Mouse (Mus musculus) forebrain, embryonic 14.5 days (tissue): ENCODE measurements around the gene Sarnp. TPM values are rescaled to one million over a fixed set of nuclear protein-coding genes. Genes with fewer than 3 reads are reported as not detected.

Source experiments
- ATAC-seq: fragments of 200-750 bp; cut with Nextera tagmentation; 2 replicates; pipeline ENCODE4 v1.8.0; 2017; ENCODE audit warnings: mild to moderate bottlenecking, moderate library complexity
- DNase-seq: peaks from one replicate; pipeline ENCODE4 v3.0.0-alpha.2; 2015; ENCODE audit warnings: low spot score
- H3K27ac ChIP-seq: fragments of 300-500 bp; sonication (generic); 2 replicates; pipeline ENCODE4 v1.5.1; 2014; ENCODE audit warnings: low read depth, mild to moderate bottlenecking, control low read depth, low read length, moderate library complexity
- H3K27me3 ChIP-seq: fragments of 300-500 bp; sonication (generic); replicated peaks from 2 replicates; pipeline ENCODE4 v1.6.1; 2014; ENCODE audit warnings: low read length, control low read depth, mixed read lengths; ENCODE audit not compliant: control insufficient read depth, insufficient read depth
- H3K36me3 ChIP-seq: fragments of 300-500 bp; sonication (generic); 2 replicates; pipeline ENCODE4 v1.6.1; 2014; ENCODE audit warnings: low read length, control low read depth; ENCODE audit not compliant: control insufficient read depth, insufficient read depth
- H3K4me1 ChIP-seq: fragments of 300-500 bp; sonication (generic); 2 replicates; pipeline ENCODE4 v1.6.1; 2014; ENCODE audit warnings: antibody characterized with exemption, low read length, control low read depth; ENCODE audit not compliant: control insufficient read depth, insufficient read depth
- H3K4me2 ChIP-seq: fragments of 300-500 bp; sonication (generic); 2 replicates; pipeline ENCODE4 v1.6.1; 2014; ENCODE audit warnings: mild to moderate bottlenecking, control low read depth, low read length
- H3K4me3 ChIP-seq: fragments of 300-500 bp; sonication (generic); 2 replicates; pipeline ENCODE4 v1.5.1; 2014; ENCODE audit warnings: low read depth, low read length, control low read depth
- H3K9ac ChIP-seq: fragments of 300-500 bp; sonication (generic); 2 replicates; pipeline ENCODE4 v1.6.1; 2014; ENCODE audit warnings: mild to moderate bottlenecking, low read length, control low read depth, moderate library complexity
- H3K9me3 ChIP-seq: fragments of 300-500 bp; sonication (generic); replicated peaks from 2 replicates; pipeline ENCODE4 v1.6.1; 2016; ENCODE audit warnings: low read length, control low read depth, mixed read lengths; ENCODE audit not compliant: control insufficient read depth
- WGBS: fragments of 180-500 bp; shearing (Covaris S2); extraction: QIAGEN DNeasy Blood & Tissue Kit; methylation state at CpG from one replicate; pipeline ENCODE4 v1.1.7; 2014; 5-methylcytosine and 5-hydroxymethylcytosine counted together
- polyA plus RNA-seq: library from polyadenylated mRNA; unstranded; fragments of >200 nt; fragmentation: Nextera tagmentation; extraction: Ambion mirVana; gene quantifications from 2 replicates; pipeline ENCODE4 v1.2.1, GENCODE M21; 2014

Gene Sarnp
- polyA plus RNA-seq, 1 experiment from 2014 or later, result 218 TPM

DNA sequence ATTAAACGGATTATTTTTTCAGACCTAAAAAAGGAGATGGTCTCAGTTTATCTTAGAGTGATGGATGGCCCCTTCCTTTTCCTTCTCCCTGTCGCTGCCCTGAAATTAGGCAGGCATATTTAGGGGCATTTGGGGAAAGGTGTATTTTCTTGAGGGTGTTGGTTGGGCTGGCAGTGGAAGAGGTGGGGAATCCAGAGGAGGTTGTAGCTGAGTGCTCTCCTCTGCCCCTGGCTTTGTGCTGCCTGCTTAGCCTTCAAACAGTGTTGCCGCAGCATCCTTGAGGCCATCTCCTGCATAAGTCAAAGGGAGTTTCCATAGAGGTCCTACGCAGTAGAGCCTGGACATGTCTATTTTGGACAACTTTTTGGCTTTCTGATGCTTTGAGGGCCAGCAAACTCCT, 95.7 kb downstream of the Sarnp start:
- no peak overlapping the region for H3K27ac ChIP-seq
- WGBS, result 83% methylated on average over 4 of the region's 4 CpGs

DNA sequence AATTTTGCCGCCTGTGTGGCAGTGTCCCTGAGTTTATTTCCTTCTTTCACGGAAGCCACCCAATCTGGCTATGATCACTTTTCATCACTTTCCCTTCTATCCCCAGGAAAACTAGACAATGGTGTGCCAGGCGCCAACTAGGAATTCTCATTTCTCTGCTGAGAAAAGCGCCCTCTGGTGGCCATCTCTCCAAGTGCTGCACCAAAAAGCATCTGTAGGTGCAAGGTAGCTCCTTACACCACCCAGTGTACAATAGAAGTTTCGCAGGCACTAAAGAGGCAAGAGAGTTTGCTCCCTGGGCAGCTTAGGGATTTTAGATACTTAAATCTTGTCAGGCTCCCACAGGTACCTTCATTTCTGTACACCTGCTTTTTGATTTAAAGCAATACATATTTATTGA, 96.1 kb downstream of the Sarnp start:
- Histone ChIP-seq H3K4me3 (no peak overlapping the region), H3K4me2 (no peak overlapping the region), H3K9me3 (no peaks in the 10 kb centered on the region), H3K36me3 (peaks cover 13% of the 10 kb centered on the region; the same call in 1 of the 2 replicates), H3K27me3 (no peaks in the 10 kb centered on the region; the same call in 1 of the 2 replicates), H3K9ac (no peak overlapping the region), H3K4me1 (no peaks in the 10 kb centered on the region), H3K27ac (no peak overlapping the region)
- 4% methylated on average over 5 of the region's 5 CpGs for WGBS
- DNase-seq, result peak; percentile 94
- peak; percentile 50 for ATAC-seq

More for the DNA sequence above, 95.7 kb downstream of the Sarnp start:
- no peaks in the 10 kb centered on the region for H3K4me1 ChIP-seq
- H3K36me3 ChIP-seq, result peaks cover 9% of the 10 kb centered on the region; the same call in 1 of the 2 replicates
- ATAC-seq (no peak), DNase-seq (no peak)
- H3K9me3 ChIP-seq, result no peaks in the 10 kb centered on the region
- H3K4me2 ChIP-seq, result no peak overlapping the region
- no peaks in the 10 kb centered on the region; the same call in 1 of the 2 replicates for H3K27me3 ChIP-seq
- H3K4me3 ChIP-seq, result no peak overlapping the region
- no peak overlapping the region for H3K9ac ChIP-seq

DNA sequence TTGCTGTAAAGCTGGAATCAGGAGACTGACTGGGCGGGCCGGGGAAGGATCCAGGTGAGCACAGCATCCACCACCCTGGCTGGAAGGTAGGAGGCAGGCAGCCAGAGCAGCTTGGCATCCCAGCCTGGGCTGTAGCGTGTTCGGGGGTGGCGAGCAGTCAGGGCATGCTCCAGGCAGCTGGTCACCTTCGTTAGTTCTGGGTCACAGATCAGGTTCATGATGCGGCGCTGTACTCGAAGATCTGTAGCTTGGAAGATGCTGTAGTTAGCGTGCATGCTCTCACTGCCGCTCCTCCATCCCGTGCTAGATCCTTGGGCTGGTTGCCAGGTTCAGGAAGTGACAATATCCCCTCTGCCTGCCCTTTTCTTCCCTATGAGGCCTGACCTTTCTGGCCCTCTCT, 96.6 kb downstream of the Sarnp start:
- H3K4me2 ChIP-seq, result no peak overlapping the region
- H3K27ac ChIP-seq, result no peak overlapping the region
- H3K4me3 ChIP-seq, result no peak overlapping the region
- 85% methylated on average over 12 of the region's 12 CpGs for WGBS
- ATAC-seq (peak; percentile 3; the same call in 1 of the 2 replicates), DNase-seq (no peak)
- H3K9me3 ChIP-seq, result no peaks in the 10 kb centered on the region
- H3K27me3 ChIP-seq, result no peaks in the 10 kb centered on the region; the same call in 1 of the 2 replicates
- no peaks in the 10 kb centered on the region for H3K4me1 ChIP-seq
- no peak overlapping the region for H3K9ac ChIP-seq
- peaks cover 13% of the 10 kb centered on the region; the same call in 1 of the 2 replicates for H3K36me3 ChIP-seq

DNA sequence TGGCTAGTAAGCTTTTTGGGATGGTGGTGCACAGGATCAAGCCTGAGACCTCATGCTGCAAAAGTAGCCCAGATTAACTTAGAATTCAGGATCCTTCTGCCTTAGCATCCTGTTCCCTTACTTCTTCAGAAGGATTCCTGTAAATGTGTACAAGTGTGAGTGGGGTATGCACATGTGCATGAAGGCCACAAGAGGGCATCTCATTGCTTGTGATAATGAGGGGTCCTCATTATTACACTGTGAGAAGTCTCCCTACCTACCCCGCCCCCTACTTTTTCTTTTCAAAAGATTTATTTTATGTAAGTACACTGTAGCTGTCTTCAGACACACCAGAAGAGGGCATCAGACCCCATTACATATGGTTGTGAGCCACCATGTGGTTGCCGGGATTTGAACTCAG, 98.4 kb downstream of the Sarnp start:
- no peak for DNase-seq
- WGBS, result 98% methylated on average over 2 of the region's 2 CpGs

DNA sequence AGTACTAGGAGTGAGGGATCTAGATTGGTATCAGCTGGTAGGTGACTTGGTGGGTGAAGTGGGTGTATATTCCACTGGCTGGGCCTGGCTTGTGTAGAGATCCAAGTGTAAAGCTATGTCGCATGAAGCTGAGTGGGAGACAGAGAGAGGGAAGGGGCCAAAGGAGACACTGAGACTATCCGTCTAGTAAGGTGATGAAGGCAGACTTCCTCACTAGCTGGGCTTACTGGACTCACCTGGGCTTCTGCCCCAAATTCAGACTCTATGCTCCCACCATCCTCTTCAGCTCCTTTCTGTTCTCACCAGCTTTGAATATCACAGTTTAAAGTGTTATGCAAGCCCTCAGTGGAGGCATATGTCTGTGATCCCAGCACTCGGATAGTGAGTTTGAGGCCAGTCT, 99.5 kb downstream of the Sarnp start:
- H3K4me2 ChIP-seq, result no peak overlapping the region
- H3K4me1 ChIP-seq, result no peaks in the 10 kb centered on the region; the same call in 1 of the 2 replicates
- no peak for DNase-seq
- no peaks in the 10 kb centered on the region for H3K27me3 ChIP-seq
- H3K27ac ChIP-seq, result no peak overlapping the region
- no peak for ATAC-seq
- peaks cover 13% of the 10 kb centered on the region; the same call in 1 of the 2 replicates for H3K36me3 ChIP-seq
- WGBS, result 89% methylated on average over 3 of the region's 3 CpGs
- H3K9ac ChIP-seq, result no peak overlapping the region
- H3K4me3 ChIP-seq, result no peak overlapping the region
- H3K9me3 ChIP-seq, result no peaks in the 10 kb centered on the region

More for the DNA sequence above, 98.4 kb downstream of the Sarnp start:
- Histone ChIP-seq H3K27ac (no peak overlapping the region), H3K9ac (no peak overlapping the region), H3K9me3 (no peaks in the 10 kb centered on the region), H3K36me3 (peaks cover 13% of the 10 kb centered on the region; the same call in 1 of the 2 replicates), H3K4me1 (no peaks in the 10 kb centered on the region), H3K27me3 (no peaks in the 10 kb centered on the region), H3K4me2 (no peak overlapping the region), H3K4me3 (no peak overlapping the region)
- ATAC-seq, result no peak

DNA sequence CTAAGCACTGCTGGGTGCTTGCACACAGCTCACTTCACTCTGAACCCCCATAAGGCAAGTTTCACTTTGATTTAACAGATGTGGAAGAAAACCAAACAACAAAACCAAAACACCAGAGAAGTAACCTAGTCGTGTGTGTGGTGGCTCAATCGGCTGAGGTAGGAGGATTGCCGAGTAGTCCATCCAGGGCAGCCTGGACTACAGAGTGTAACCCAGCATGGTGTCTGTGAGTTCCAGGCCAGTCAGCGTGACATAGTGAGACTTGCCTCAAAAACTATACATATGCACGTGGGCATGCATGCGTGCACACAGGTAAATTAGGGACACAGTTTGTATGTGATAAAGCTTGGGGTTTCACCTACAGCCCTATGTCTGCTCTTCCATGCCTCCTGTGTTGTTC, 100.3 kb downstream of the Sarnp start:
- 94% methylated on average over 6 of the region's 6 CpGs for WGBS
- Histone ChIP-seq H3K36me3 (peaks cover 13% of the 10 kb centered on the region; the same call in 1 of the 2 replicates), H3K27me3 (no peaks in the 10 kb centered on the region), H3K4me1 (peaks cover 7% of the 10 kb centered on the region), H3K27ac (no peak overlapping the region), H3K9me3 (no peaks in the 10 kb centered on the region), H3K9ac (no peak overlapping the region), H3K4me3 (no peak overlapping the region), H3K4me2 (no peak overlapping the region)
- ATAC-seq (no peak), DNase-seq (no peak)

DNA sequence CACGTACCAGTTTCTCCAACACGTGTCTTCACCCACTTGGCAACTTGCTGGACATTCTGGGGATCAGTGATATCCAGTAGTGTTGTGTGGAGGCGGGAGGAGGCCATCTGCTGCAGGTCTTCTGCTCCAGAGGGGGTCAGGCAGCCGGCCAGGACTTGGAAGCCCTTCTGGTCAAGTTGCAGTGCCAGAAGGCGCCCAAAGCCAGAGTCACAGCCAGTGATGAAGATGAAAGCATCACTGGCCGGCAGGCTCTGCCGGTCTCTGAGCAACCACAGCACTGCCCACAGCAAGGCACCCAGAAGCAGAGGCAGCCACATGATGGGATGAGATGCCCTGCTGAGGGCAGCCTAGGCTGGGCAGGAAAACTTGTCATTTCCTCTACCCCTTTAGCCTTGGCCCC, 101.1 kb downstream of the Sarnp start:
- Histone ChIP-seq H3K4me2 (no peak overlapping the region), H3K27ac (no peak overlapping the region), H3K4me1 (peaks cover 11% of the 10 kb centered on the region), H3K4me3 (no peak overlapping the region), H3K9ac (no peak overlapping the region), H3K27me3 (no peaks in the 10 kb centered on the region), H3K36me3 (peaks cover 13% of the 10 kb centered on the region; the same call in 1 of the 2 replicates), H3K9me3 (no peaks in the 10 kb centered on the region)
- 81% methylated on average over 7 of the region's 7 CpGs for WGBS
- DNase-seq (no peak), ATAC-seq (no peak)

DNA sequence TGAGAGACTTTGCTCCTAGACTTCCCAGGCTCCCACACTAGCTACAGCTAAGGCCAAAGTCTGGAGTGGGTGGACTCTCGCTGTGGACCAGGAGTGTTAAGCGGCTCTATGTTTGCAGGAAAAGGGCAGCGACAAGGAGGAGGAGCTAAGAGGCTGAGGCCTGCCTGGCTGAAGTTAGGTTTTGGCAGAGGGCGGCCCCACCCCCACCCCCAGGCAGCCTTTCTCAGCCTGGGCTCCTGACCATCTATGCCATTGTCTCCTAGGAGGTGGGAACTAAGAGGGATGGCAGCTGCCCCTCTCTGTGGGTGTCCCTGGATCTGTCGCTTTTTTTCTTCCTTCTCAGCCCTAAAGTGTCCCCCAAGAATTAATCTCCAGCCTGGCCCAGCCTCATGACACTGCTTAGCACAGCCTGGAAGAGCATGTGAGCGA, 102.1 kb downstream of the Sarnp start:
- DNase-seq (no peak), ATAC-seq (no peak)
- H3K27ac ChIP-seq, result no peak overlapping the region
- H3K9ac ChIP-seq, result no peak overlapping the region
- H3K4me3 ChIP-seq, result no peak overlapping the region
- peaks cover 15% of the 10 kb centered on the region for H3K4me1 ChIP-seq
- no peaks in the 10 kb centered on the region for H3K9me3 ChIP-seq
- WGBS, result 11% methylated on average over 6 of the region's 6 CpGs
- H3K36me3 ChIP-seq, result peaks cover 13% of the 10 kb centered on the region; the same call in 1 of the 2 replicates
- no peaks in the 10 kb centered on the region for H3K27me3 ChIP-seq
- no peak overlapping the region for H3K4me2 ChIP-seq

DNA sequence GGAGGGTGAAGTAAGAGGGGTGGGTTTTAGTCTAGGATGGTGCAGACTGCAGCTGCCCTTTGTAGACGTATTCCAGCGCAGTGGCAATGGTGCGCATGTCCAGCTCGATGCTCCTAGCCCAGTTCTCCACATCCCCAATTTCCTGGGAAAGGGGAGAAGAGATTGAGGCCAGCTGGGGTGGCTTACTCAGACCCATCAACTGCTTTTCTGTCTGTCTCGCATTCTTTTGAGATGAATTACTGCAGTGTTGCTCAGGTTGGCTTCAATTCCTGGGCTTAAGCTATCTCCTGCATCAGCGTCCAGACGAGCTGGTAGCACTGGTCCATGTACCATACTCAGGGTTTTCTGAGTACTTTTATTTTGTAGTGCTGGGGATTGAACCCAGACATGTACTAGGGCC, 102.8 kb downstream of the Sarnp start:
- H3K4me3 ChIP-seq, result no peak overlapping the region
- H3K27ac ChIP-seq, result no peak overlapping the region
- H3K9ac ChIP-seq, result no peak overlapping the region
- no peak for ATAC-seq
- H3K36me3 ChIP-seq, result peaks cover 13% of the 10 kb centered on the region; the same call in 1 of the 2 replicates
- peaks cover 15% of the 10 kb centered on the region for H3K4me1 ChIP-seq
- no peak for DNase-seq
- H3K4me2 ChIP-seq, result no peak overlapping the region
- H3K9me3 ChIP-seq, result no peaks in the 10 kb centered on the region
- H3K27me3 ChIP-seq, result no peaks in the 10 kb centered on the region
- 79% methylated on average over 7 of the region's 7 CpGs for WGBS
